Mouse (Mus musculus): Measurements from ENCODE around the gene Ogfod3.

DNA sequence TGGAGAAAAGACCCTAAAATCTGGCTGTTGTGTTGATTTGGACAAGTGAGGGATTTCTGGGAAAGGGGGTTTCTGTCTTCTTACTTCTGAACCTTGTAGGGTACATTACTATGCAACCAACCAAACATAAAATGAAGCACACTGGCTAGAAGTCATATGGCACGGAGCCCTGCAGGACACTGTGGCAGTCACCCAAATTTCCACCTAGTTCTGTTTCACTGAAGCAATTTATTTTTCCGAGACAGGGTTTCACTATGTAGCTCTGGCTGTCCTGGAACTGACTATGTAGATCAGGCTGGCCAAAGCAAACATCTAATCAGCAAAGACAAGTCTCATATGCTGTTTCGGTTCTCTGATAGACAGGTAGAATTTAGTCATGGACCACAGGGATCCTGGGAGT is 14.8 kb downstream of the Ogfod3 start:
- TF ChIP-seq CTCF (IDR thresholded peaks at IDR 0.05) (no peak), EP300 (IDR thresholded peaks at IDR 0.05) (no peak)

All from lung, postnatal 0 days (tissue).